Mouse (Mus musculus) midbrain, embryonic 15.5 days (tissue): ENCODE data around the gene Gm26602. TPM values are rescaled to one million over a fixed set of nuclear protein-coding genes. Genes with fewer than 3 reads are reported as not detected.

ENCODE experiments used
- ATAC-seq: fragments of 200-750 bp; cut with Nextera tagmentation; replicated peaks from 2 replicates; pipeline ENCODE4 v1.8.0; 2017; ENCODE audit warnings: moderate TSS enrichment
- H3K27ac ChIP-seq: fragments of 300-500 bp; sonication (generic); 2 replicates; pipeline ENCODE4 v1.5.1; 2015; ENCODE audit warnings: mild to moderate bottlenecking, inconsistent platforms
- H3K27me3 ChIP-seq: fragments of 300-500 bp; sonication (generic); replicated peaks from 2 replicates; pipeline ENCODE4 v1.6.1; 2015; ENCODE audit warnings: inconsistent platforms
- H3K36me3 ChIP-seq: fragments of 300-500 bp; sonication (generic); replicated peaks from 2 replicates; pipeline ENCODE4 v1.6.1; 2015; ENCODE audit warnings: inconsistent platforms
- H3K4me1 ChIP-seq: fragments of 300-500 bp; sonication (generic); 2 replicates; pipeline ENCODE4 v1.6.1; 2015; ENCODE audit warnings: inconsistent platforms
- H3K4me2 ChIP-seq: fragments of 300-500 bp; sonication (generic); 2 replicates; pipeline ENCODE4 v1.6.1; 2015; ENCODE audit warnings: inconsistent platforms, mild to moderate bottlenecking, moderate library complexity
- H3K4me3 ChIP-seq: fragments of 300-500 bp; sonication (generic); 2 replicates; pipeline ENCODE4 v1.5.1; 2015; ENCODE audit warnings: mild to moderate bottlenecking, inconsistent platforms
- H3K9ac ChIP-seq: fragments of 300-500 bp; sonication (generic); 2 replicates; pipeline ENCODE4 v1.6.1; 2015; ENCODE audit warnings: mild to moderate bottlenecking, inconsistent platforms
- H3K9me3 ChIP-seq: fragments of 300-500 bp; sonication (generic); 2 replicates; pipeline ENCODE4 v1.6.1; 2016; ENCODE audit warnings: inconsistent platforms
- WGBS: fragments of 180-500 bp; shearing (Covaris S2); methylation state at CpG from one replicate; pipeline ENCODE4 v1.1.7; 2015; ENCODE audit warnings: mixed read lengths; 5-methylcytosine and 5-hydroxymethylcytosine counted together
- polyA plus RNA-seq: library from polyadenylated mRNA; unstranded; fragments of >200 nt; fragmentation: Nextera tagmentation; extraction: Ambion mirVana; gene quantifications from 2 replicates; pipeline ENCODE4 v1.2.1, GENCODE M21; 2015

Gm26602 gene
- polyA plus RNA-seq, 1 experiment from 2014 or later, result not detected

- Histone ChIP-seq H3K4me1 (peaks cover 47% of the 10 kb centered on the region), H3K27ac (no peak overlapping the region), H3K4me3 (no peak overlapping the region), H3K4me2 (no peak overlapping the region), H3K27me3 (peaks cover under 1% of the 10 kb centered on the region; the same call in 1 of the 2 replicates), H3K36me3 (no peaks in the 10 kb centered on the region), H3K9ac (no peak overlapping the region), H3K9me3 (no peaks in the 10 kb centered on the region)
- no peak for ATAC-seq
- WGBS, result 71% methylated on average over 20 of the region's 20 CpGs
Measured at GRCm38 (mm10) chr10:79912412-79912811, 1.8 kb downstream of the Gm26602 start.

DNA sequence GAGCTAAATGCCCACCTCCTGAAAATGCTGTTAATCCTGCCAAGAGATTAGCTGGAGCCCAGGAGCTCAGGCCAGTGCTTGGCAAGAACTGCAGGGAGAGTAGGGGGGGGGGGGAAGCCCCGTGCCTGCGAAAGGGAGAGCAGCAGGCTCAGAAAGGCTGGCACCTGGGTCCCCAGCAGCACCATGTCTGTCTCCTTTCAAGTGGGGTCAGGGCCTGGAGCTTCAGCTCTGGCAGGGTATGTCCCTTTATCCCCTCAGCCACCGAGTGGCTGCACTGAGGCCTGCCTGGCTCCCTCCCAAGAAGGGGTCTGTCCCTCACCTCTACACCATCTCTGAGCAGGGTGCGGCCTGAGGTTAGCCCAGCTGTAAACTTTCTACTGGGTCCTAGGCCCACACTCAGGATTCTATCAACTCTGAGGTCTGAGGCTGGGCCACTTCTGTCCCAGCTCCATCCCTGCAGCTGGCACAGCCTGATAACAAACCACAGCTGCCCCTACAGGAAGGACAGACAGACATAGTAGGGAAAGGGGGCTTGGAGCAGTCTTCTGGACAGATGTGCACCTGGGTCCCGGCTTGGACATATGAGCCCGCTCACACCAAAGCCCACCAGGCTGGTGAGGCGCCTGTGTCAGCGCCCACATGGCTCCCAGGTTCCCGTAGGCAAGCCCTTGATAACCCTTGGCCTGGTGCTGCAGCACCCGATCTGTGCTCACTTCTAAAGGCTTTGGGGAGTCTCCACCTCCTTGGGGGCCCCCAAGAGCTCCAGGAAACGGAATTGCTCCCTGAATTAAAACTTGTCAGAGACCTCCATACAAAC is 3.7 kb downstream of the Gm26602 start:
- Histone ChIP-seq H3K36me3 (no peaks in the 10 kb centered on the region), H3K4me1 (peaks cover 43% of the 10 kb centered on the region), H3K27me3 (peaks cover 19% of the 10 kb centered on the region), H3K4me3 (no peak overlapping the region), H3K9me3 (no peaks in the 10 kb centered on the region), H3K4me2 (no peak overlapping the region), H3K9ac (no peak overlapping the region), H3K27ac (no peak overlapping the region)
- ATAC-seq, result no peak
- WGBS, result 64% methylated on average over 11 of the region's 11 CpGs

- Histone ChIP-seq H3K27me3 (peaks cover 27% of the 10 kb centered on the region), H3K4me2 (0 out of 2 replicates have a peak overlapping the region, but pooled peaks have one; percentile 77), H3K9me3 (no peaks in the 10 kb centered on the region), H3K27ac (no peak overlapping the region), H3K9ac (no peak overlapping the region), H3K36me3 (no peaks in the 10 kb centered on the region), H3K4me3 (no peak overlapping the region), H3K4me1 (peaks cover 40% of the 10 kb centered on the region)
- 77% methylated on average over 7 of the region's 7 CpGs for WGBS
- no peak for ATAC-seq
Measured at GRCm38 (mm10) chr10:79914948-79915596, 4.4 kb downstream of the Gm26602 start.

GRCm38 (mm10) chr10:79916081-79916480 is 5.4 kb downstream of the Gm26602 start:
- H3K36me3 ChIP-seq, result no peaks in the 10 kb centered on the region
- no peak for ATAC-seq

DNA sequence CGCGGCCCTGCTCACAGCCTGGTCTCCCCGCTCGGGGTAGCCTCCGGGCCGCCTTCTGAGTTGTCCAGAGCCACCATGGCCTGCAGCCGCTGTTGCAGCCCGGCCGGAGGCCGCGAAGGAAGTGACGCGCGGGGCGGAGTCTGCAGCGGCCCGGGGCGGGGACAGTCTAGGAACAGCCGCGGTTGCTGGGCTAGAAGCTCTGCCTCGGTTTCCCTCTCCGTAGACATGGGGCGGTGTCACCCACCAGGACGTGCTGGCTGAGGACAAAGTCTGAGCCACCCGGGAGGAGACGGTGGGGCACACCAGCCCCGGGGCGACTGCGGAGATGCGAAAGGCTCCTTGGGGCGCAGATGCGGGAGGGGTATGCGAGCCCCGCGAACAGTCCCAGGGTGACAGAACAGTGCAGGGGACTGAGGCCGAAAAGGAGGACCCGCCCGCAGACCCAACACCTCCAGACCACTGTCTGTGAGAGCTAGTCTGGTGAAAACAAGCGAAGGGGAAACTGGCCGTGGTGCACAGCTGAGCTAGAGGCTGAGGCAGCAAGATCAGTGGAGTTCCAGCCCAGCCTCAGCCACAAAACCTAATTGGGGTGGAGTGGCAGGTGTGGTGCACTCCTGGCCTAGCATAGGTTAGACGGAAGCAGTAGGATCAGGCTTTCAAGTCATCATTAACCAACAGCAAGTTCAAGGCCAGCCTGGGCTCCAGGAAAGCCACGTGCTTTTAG is 6.3 kb downstream of the Gm26602 start, which contains the start of gene Kiss1r:
Kiss1r (plus strand) TSS at position 164 of the 724 bp plus-strand sequence.
- Histone ChIP-seq H3K4me3 (peak within 1 kb of the TSS; percentile 86), H3K27ac (peak within 1 kb of the TSS; percentile 79), H3K9me3 (no peaks in the 10 kb centered on the region), H3K27me3 (peaks cover 45% of the 10 kb centered on the region), H3K4me2 (peak within 1 kb of the TSS; percentile 77), H3K4me1 (peaks cover 55% of the 10 kb centered on the region), H3K9ac (peak within 1 kb of the TSS; percentile 99), H3K36me3 (no peaks in the 10 kb centered on the region)
- peak; percentile 87 for ATAC-seq
- 2% methylated on average over 42 of the region's 42 CpGs for WGBS

More at GRCm38 (mm10) chr10:79916081-79916480, 5.4 kb downstream of the Gm26602 start:
- WGBS, result 7% methylated on average over 8 of the region's 8 CpGs
- Histone ChIP-seq H3K9me3 (no peaks in the 10 kb centered on the region), H3K27ac (peak overlapping the region; percentile 79), H3K4me1 (peaks cover 46% of the 10 kb centered on the region), H3K4me3 (peak overlapping the region; percentile 86), H3K27me3 (peaks cover 37% of the 10 kb centered on the region), H3K4me2 (peak overlapping the region; percentile 77), H3K9ac (peak overlapping the region; percentile 99)

DNA sequence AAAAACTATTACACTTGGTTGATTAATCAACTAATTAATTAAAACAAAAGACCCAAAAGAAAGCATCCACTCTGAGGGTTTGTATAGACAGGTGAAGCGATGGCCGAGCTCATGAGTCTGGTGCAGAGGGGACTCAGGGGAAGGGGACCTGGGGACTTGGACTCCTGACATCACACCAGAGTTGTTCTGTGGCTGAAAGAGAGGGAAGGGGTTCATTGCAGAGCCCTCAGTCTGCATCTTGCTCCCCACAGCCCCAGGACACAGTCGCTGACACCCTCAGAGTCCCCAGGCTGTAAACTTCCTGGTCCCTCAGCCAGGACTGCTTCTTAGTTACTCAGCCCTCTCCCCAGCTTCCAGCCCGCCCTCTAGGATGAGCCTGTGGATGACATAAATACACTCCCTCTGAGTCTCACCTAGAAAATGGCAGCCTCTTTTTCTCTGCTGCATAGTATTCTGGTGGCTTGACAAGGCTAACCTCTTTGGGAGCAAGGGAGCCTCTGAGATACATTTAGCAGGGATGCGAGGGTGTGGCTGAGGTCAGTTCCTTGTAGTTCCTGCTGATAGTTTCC is 7.0 kb downstream of the Gm26602 start:
- no peaks in the 10 kb centered on the region for H3K36me3 ChIP-seq
- WGBS, result 64% methylated on average over 5 of the region's 5 CpGs
- no peak for ATAC-seq
- no peaks in the 10 kb centered on the region for H3K9me3 ChIP-seq
- H3K27ac ChIP-seq, result no peak overlapping the region
- H3K4me3 ChIP-seq, result peak overlapping the region; percentile 86
- peak overlapping the region; percentile 99 for H3K9ac ChIP-seq
- H3K27me3 ChIP-seq, result peaks cover 52% of the 10 kb centered on the region
- peak overlapping the region; percentile 77 for H3K4me2 ChIP-seq
- H3K4me1 ChIP-seq, result peaks cover 55% of the 10 kb centered on the region

DNA sequence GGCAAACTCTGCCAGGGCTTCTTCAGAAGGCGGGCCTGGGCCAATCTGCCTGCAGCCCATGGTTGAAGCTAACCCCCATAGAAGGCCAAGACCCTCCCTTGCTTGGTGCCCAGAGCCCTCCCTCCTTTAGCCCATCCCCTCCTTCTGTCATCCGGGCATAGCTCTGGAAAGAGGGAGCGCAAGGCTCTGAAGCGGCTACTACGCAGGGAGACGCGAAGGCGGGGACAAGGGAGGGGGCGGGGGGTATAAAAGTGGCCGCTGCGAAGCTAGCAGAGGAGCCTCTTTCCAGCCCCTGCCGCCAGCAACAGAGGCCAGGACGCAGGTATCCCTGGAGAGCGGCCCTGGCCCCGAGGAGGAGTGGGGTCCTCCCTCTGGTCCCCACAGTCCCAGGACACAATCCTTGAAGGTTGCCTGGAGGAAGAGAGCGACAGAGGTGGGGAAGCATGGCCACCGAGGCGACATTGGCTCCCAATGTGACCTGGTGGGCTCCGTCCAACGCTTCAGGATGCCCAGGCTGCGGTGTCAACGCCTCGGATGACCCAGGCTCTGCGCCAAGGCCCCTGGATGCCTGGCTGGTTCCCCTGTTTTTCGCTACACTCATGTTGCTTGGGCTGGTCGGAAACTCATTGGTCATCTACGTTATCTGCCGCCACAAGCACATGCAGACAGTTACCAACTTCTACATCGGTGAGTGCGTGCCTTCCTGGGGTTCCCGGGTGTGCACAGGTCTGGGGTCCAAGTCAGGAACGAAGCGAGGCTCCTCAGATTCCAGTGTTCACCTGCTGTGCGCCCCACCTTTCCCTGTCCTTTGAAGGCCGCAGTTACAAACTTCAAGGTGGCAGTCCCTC is 7.8 kb downstream of the Gm26602 start:
- Histone ChIP-seq H3K9ac (no peak overlapping the region), H3K36me3 (no peaks in the 10 kb centered on the region), H3K4me2 (peak overlapping the region; percentile 8; the same call in 1 of the 2 replicates), H3K4me1 (peaks cover 53% of the 10 kb centered on the region), H3K27ac (no peak overlapping the region), H3K9me3 (no peaks in the 10 kb centered on the region), H3K4me3 (peak overlapping the region; percentile 1; the same call in 1 of the 2 replicates), H3K27me3 (peaks cover 60% of the 10 kb centered on the region)
- 6% methylated on average over 34 of the region's 35 CpGs for WGBS
- no peak for ATAC-seq

GRCm38 (mm10) chr10:79919251-79919849 is 8.7 kb downstream of the Gm26602 start:
- no peak overlapping the region for H3K4me2 ChIP-seq
- no peak overlapping the region for H3K9ac ChIP-seq
- peaks cover 62% of the 10 kb centered on the region for H3K27me3 ChIP-seq
- no peak for ATAC-seq
- H3K4me1 ChIP-seq, result peaks cover 44% of the 10 kb centered on the region
- H3K4me3 ChIP-seq, result no peak overlapping the region
- 3% methylated on average over 21 of the region's 21 CpGs for WGBS
- H3K36me3 ChIP-seq, result no peaks in the 10 kb centered on the region
- H3K27ac ChIP-seq, result no peak overlapping the region
- no peaks in the 10 kb centered on the region for H3K9me3 ChIP-seq

DNA sequence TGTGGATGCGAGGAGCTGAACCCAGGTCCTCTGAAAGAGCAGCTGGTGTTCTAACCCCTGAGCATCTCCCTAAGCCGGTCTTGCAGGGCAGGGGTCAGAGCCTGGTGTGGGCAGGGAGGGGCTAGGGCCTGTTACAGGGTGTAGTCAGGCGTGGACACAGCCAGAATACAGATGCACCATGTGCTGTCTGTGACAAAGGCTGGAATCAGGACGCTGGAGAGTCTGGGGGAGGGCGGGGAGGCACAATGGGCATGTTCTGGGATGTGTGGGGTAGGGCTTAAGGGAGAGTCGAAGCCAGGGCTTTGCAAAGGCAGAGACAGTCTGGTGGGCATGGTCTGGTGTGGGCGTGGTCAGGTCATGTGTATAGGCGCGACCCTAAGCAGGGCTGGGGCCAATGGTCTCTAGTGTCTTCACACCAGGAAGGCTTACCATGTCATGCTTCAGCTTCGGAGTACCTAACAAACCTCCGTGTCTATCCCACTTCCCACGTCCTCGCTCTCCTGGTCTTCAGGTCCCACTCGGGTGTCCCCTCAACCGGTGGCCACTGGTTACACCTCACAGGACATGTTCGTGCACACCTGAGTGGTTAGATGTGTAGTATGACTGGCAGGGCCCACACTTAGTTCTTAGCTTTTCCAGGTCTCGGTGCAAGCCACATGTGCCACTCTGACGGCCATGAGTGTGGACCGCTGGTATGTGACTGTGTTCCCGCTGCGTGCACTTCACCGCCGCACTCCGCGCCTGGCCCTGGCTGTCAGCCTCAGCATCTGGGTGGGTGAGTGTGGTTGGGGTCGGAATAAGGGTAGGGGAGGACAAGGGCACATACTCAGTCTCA is 9.6 kb downstream of the Gm26602 start:
- peaks cover 62% of the 10 kb centered on the region for H3K27me3 ChIP-seq
- peak overlapping the region; percentile 33 for H3K4me3 ChIP-seq
- peaks cover 38% of the 10 kb centered on the region for H3K4me1 ChIP-seq
- H3K9ac ChIP-seq, result no peak overlapping the region; the same call in 1 of the 2 replicates
- 0 out of 2 replicates have a peak, but pooled peaks have one; percentile 5 for ATAC-seq
- H3K9me3 ChIP-seq, result no peaks in the 10 kb centered on the region
- no peak overlapping the region for H3K27ac ChIP-seq
- WGBS, result 14% methylated on average over 26 of the region's 26 CpGs
- peak overlapping the region; percentile 49 for H3K4me2 ChIP-seq
- H3K36me3 ChIP-seq, result no peaks in the 10 kb centered on the region

GRCm38 (mm10) chr10:79920958-79921535 is 10.4 kb downstream of the Gm26602 start, which contains the start of gene R3hdm4:
Gene R3hdm4, minus strand, starts transcription at chr10:79921208.
- H3K4me3 ChIP-seq, result peak within 1 kb of the TSS; percentile 33
- H3K27me3 ChIP-seq, result peaks cover 62% of the 10 kb centered on the region
- peak within 1 kb of the TSS; percentile 36; the same call in 1 of the 2 replicates for H3K9ac ChIP-seq
- ATAC-seq, result no peak
- H3K27ac ChIP-seq, result no peak within 1 kb of the TSS
- H3K4me1 ChIP-seq, result peaks cover 38% of the 10 kb centered on the region
- 4% methylated on average over 41 of the region's 41 CpGs for WGBS
- no peaks in the 10 kb centered on the region for H3K9me3 ChIP-seq
- H3K4me2 ChIP-seq, result peak within 1 kb of the TSS; percentile 49
- H3K36me3 ChIP-seq, result no peaks in the 10 kb centered on the region
